Mouse (Mus musculus) hindbrain, postnatal 0 days (tissue): Measurements from ENCODE around the gene Thra. TPM values are rescaled to one million over a fixed set of nuclear protein-coding genes. Genes with fewer than 3 reads are reported as not detected.

ENCODE experiments used
- ATAC-seq: fragments of 200-750 bp; cut with Nextera tagmentation; 2 replicates; pipeline ENCODE4 v1.8.0; 2017; ENCODE audit warnings: mild to moderate bottlenecking, moderate TSS enrichment, moderate library complexity
- DNase-seq: peaks from one replicate; pipeline ENCODE4 v3.0.0-alpha.2; 2015; ENCODE audit warnings: low spot score
- H3K27ac ChIP-seq: fragments of 300-500 bp; sonication (generic); 2 replicates; pipeline ENCODE4 v1.5.1; 2014; ENCODE audit warnings: mild to moderate bottlenecking
- H3K27me3 ChIP-seq: fragments of 300-500 bp; sonication (generic); 2 replicates; pipeline ENCODE4 v1.6.1; 2014; ENCODE audit warnings: low read length, mixed read lengths; ENCODE audit not compliant: insufficient read depth
- H3K36me3 ChIP-seq: fragments of 300-500 bp; sonication (generic); 2 replicates; pipeline ENCODE4 v1.6.1; 2014; ENCODE audit warnings: low read length, mixed read lengths; ENCODE audit not compliant: insufficient read depth
- H3K4me1 ChIP-seq: fragments of 300-500 bp; sonication (generic); 2 replicates; pipeline ENCODE4 v1.6.1; 2014; ENCODE audit warnings: antibody characterized with exemption, low read length, mixed read lengths; ENCODE audit not compliant: insufficient read depth
- H3K4me2 ChIP-seq: fragments of 300-500 bp; sonication (generic); 2 replicates; pipeline ENCODE4 v1.6.1; 2014; ENCODE audit warnings: low read depth, mild to moderate bottlenecking, low read length, moderate library complexity, mixed read lengths
- H3K4me3 ChIP-seq: fragments of 300-500 bp; sonication (generic); 2 replicates; pipeline ENCODE4 v1.5.1; 2014; ENCODE audit warnings: low read length
- H3K9ac ChIP-seq: fragments of 300-500 bp; sonication (generic); replicated peaks from 2 replicates; pipeline ENCODE4 v1.6.1; 2014; ENCODE audit warnings: mild to moderate bottlenecking, low read length, moderate library complexity, mixed read lengths
- H3K9me3 ChIP-seq: fragments of 300-500 bp; sonication (generic); 2 replicates; pipeline ENCODE4 v1.6.1; 2016; ENCODE audit warnings: low read length, mixed read lengths
- CTCF ChIP-seq: IDR thresholded peaks from 2 replicates; pipeline ENCODE4 v1.5.1; 2016; ENCODE audit warnings: antibody characterized with exemption, control low read depth, low read depth
- WGBS: fragments of 180-500 bp; shearing (Covaris S2); extraction: QIAGEN DNeasy Blood & Tissue Kit; methylation state at CpG from one replicate; pipeline ENCODE4 v1.1.7; 2014; 5-methylcytosine and 5-hydroxymethylcytosine counted together
- polyA plus RNA-seq: library from polyadenylated mRNA; unstranded; fragments of >200 nt; fragmentation: Nextera tagmentation; extraction: Ambion mirVana; gene quantifications from 2 replicates; pipeline ENCODE4 v1.2.1, GENCODE M21; 2015
- total RNA-seq: library from RNA; depleted of rRNA; stranded (reverse); fragments of >200 nt; gene quantifications from 2 replicates; pipeline ENCODE4 v1.2.3, GENCODE M21; 2014

Gene Thra
- total and polyA plus RNA-seq, 2 experiments from 2014 or later = 160 to 812 TPM

DNA sequence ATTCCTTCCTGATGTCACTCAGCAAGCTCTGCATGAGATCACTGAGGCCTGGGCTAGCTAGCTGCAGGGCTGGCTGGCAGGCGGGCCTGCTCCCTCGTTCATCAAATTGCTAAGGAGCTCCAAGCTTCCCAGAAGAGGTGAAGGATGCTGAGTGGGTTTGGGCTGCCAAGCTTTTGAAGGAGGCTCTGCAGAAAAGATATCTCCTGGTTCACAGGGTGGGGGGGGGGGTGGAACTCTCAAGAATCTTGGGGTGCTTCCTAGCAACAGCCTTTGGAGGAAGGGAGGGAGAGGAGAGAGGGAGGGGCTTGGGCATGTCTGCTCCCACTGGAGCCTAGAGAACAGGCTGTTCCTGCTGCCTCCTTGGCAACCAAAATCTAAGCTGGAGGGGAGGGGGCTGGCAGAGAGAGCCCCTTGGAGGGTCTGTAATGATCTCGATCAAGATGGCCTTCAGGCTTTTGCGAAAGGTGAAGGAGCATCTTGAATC is 2.0 kb upstream of the Thra start:
- Histone ChIP-seq H3K9me3 (no peaks in the 10 kb centered on the region), H3K4me2 (0 out of 2 replicates have a peak overlapping the region, but pooled peaks have one; percentile 2), H3K4me1 (peaks cover 31% of the 10 kb centered on the region), H3K4me3 (no peak overlapping the region), H3K36me3 (no peaks in the 10 kb centered on the region), H3K9ac (no peak overlapping the region), H3K27ac (peak overlapping the region; percentile 100), H3K27me3 (no peaks in the 10 kb centered on the region)
- 12% methylated on average over 4 of the region's 4 CpGs for WGBS
- peak; percentile 55 for ATAC-seq
- DNase-seq = peak; percentile 83
- no peak for TF ChIP-seq CTCF

DNA sequence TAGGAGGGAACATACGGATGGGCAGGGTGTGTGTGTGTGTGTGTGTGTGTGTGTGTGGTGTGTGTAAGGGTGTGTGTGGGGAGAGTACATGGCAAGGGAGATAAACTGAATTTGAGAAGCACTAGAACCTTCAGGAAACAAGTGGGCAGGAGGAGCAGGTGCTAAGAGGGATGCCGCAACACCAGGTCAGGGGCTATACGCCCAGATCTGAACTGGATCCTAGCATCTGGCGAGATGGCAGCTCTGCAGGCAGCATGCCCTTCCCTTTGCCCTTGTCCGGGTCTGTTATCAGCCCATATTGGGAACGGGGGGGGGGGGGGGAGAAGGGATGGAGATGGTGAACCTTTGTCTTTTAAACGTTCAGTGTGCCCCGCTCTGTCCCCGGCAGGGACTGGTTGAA is 1.5 kb upstream of the Thra start:
- DNase-seq (peak; percentile 30), ATAC-seq (no peak)
- Histone ChIP-seq H3K9me3 (no peaks in the 10 kb centered on the region), H3K9ac (no peak overlapping the region), H3K4me2 (0 out of 2 replicates have a peak overlapping the region, but pooled peaks have one; percentile 2), H3K4me3 (no peak overlapping the region), H3K27ac (peak overlapping the region; percentile 100), H3K4me1 (peaks cover 35% of the 10 kb centered on the region), H3K27me3 (no peaks in the 10 kb centered on the region), H3K36me3 (no peaks in the 10 kb centered on the region)
- WGBS = 52% methylated on average over 8 of the region's 9 CpGs
- no peak for TF ChIP-seq CTCF

DNA sequence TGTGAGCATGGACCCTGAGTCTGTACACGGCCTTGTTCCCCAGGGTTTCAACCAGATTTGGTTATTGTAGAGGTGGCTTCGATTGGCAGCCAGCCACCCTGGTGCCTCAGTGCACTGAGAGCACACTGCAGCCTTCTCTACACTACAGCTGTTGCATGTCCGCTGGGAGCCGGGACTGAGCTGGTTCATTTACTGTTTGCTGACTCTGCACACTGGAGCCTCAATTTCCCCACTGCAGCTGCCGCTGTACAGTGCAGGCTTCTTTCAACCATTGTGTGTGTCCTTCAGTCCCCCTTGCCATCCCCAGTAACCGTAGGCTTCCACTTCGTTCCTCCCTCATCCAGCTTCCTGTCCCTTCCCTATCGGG is 429 bp upstream of the Thra start:
- no peaks in the 10 kb centered on the region for H3K36me3 ChIP-seq
- H3K4me3 ChIP-seq = peak overlapping the region; percentile 99
- H3K9ac ChIP-seq = peak overlapping the region; percentile 100
- peak overlapping the region; percentile 61 for H3K4me2 ChIP-seq
- TF ChIP-seq CTCF = no peak
- no peaks in the 10 kb centered on the region for H3K9me3 ChIP-seq
- ATAC-seq = peak; percentile 12; the same call in 1 of the 2 replicates
- peak overlapping the region; percentile 100 for H3K27ac ChIP-seq
- peak; percentile 70 for DNase-seq
- 3% methylated on average over 8 of the region's 8 CpGs for WGBS
- H3K4me1 ChIP-seq = peaks cover 46% of the 10 kb centered on the region
- H3K27me3 ChIP-seq = no peaks in the 10 kb centered on the region

DNA sequence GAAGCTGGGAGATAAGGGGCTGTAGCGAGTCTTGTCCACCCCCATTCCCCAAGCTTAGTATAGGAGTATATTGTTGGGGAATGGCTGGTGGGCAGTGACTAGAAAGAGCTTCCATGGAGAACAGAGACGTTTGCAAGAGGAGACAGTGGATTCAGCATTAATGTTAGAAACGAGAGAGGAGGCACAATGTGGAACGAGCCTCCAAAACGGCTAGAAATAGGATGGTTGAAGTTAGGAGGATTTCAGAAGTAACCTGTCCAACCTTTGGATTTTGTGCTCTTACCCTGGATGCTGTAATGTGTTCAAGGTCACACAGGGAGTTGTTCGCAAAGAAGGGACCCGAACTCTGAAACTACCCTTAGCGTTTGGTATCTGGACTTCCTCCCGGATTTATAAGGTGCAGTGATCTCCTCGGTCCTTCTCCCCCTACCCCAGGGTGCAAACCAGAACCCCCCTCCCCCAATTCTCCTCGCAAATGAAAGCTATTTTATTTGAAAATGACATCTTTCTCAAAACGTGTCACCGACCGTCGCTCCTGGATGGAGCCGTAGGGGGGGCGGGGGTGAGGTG is 698 bp downstream of the Thra start:
- ATAC-seq = no peak
- TF ChIP-seq CTCF = no peak
- H3K27me3 ChIP-seq = no peaks in the 10 kb centered on the region
- under 1% methylated on average over 17 of the region's 17 CpGs for WGBS
- peaks cover 57% of the 10 kb centered on the region for H3K4me1 ChIP-seq
- H3K9ac ChIP-seq = peak overlapping the region; percentile 100
- H3K9me3 ChIP-seq = no peaks in the 10 kb centered on the region
- H3K4me3 ChIP-seq = peak overlapping the region; percentile 99
- H3K27ac ChIP-seq = peak overlapping the region; percentile 100
- no peak for DNase-seq
- no peaks in the 10 kb centered on the region for H3K36me3 ChIP-seq
- H3K4me2 ChIP-seq = peak overlapping the region; percentile 61

DNA sequence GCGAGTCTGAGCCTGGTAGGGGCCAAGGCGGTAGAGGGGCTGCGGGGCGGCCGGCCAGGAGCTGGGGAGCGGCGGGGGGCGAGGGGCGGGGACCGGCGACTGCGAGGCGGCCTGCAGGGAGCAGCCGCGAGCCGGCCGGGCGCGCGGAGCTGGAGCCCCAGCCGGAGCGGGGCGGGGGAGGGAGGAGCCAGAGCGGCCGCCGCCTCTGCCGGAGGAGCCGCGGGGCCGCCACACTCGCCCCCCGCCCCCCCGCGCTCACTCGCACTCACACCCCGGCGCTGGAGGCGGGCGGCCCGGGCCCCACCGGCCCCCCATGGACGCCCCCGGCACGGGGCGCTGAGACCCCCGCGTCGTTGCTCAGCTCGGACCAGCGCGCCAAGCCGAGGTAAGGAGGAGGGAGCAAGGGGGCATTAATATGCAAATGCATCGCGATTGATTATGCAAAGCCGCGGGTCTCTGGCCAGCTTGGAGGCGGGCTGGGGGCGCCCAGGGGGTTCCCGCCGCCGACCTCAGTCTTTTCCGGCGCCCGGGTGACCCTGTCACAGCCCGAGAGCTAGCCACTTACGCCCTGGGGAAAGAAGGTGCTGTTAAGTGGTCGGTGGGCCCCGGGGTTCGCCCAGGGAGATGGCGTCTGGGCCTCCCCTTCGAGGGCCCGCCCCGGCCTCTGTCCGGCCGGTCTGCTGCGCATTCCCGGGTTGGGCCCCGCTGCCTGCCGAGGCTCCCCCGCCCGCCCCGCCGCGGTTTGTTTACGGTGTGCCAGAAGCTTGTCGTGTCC is 1.4 kb downstream of the Thra start:
- no peak for TF ChIP-seq CTCF

DNA sequence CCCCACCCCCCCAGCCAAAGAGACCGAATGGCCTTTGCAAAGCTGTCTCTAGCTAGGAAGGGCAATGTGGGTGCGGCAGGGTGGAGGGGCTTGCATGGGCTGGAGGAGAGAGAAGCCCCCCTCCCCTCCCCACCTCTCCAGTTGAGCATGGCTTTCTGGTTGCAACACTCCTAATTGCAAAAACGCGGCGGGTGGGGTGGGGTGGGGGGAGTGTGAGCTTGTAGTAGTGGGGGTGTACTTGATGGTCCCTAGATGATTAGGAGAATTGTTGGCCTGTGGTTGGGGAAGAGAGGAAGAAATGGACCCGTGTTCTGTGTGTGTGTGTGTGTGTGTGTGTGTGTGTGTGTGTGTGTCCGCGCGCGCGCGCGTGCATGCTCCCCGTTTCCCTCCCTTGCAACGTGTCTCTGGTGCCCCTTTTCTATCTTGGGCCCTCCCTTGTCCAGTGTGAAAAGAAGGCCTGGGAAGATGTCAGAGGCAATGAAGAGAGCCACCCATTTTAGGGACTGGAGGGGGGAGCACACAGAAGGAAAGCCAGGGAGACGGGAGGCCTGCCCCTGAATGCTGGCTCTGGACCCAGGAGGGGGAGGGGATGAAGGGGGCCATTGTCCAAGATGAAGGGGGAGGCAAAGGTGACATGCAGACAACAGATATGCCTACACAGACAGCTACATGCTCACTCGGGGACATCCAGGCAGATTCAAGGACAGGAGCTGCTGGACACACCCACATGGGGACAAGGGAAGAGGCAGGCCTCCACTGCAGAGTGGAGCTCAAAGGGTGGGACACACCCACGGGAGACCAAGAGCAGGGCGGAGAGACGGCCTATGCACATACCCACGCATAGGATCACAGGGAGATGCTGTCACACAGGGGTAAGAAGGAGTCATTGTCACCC is 2.2 kb downstream of the Thra start:
- peak overlapping the region; percentile 61 for H3K4me2 ChIP-seq
- H3K36me3 ChIP-seq = no peaks in the 10 kb centered on the region
- H3K9ac ChIP-seq = peak overlapping the region; percentile 100
- ATAC-seq (peak; percentile 18; the same call in 1 of the 2 replicates), DNase-seq (peak; percentile 64)
- no peak for TF ChIP-seq CTCF
- peaks cover 69% of the 10 kb centered on the region for H3K4me1 ChIP-seq
- under 1% methylated on average over 20 of the region's 21 CpGs for WGBS
- H3K27ac ChIP-seq = peak overlapping the region; percentile 100
- H3K4me3 ChIP-seq = peak overlapping the region; percentile 99
- no peaks in the 10 kb centered on the region for H3K27me3 ChIP-seq
- H3K9me3 ChIP-seq = no peaks in the 10 kb centered on the region

More for the DNA sequence above, 1.4 kb downstream of the Thra start:
- Histone ChIP-seq H3K4me3 (peak overlapping the region; percentile 99), H3K9ac (peak overlapping the region; percentile 100), H3K4me2 (peak overlapping the region; percentile 61), H3K27ac (peak overlapping the region; percentile 100), H3K4me1 (peaks cover 64% of the 10 kb centered on the region), H3K36me3 (no peaks in the 10 kb centered on the region), H3K9me3 (no peaks in the 10 kb centered on the region), H3K27me3 (no peaks in the 10 kb centered on the region)
- 1% methylated on average over 56 of the region's 86 CpGs for WGBS
- DNase-seq = peak; percentile 94
- peak; percentile 70 for ATAC-seq
